Mouse (Mus musculus) midbrain, embryonic 11.5 days (tissue): ENCODE measurements around the gene Cox15. TPM values are rescaled to one million over a fixed set of nuclear protein-coding genes. Genes with fewer than 3 reads are reported as not detected.

Source experiments
- polyA plus RNA-seq: library from polyadenylated mRNA; unstranded; fragments of >200 nt; fragmentation: Nextera tagmentation; extraction: Ambion mirVana; gene quantifications from 2 replicates; pipeline ENCODE4 v1.2.1, GENCODE M21; 2014

Gene Cox15
- polyA plus RNA-seq, 1 experiment from 2014 or later: 9.3 TPM

Other genes starting within 250 kb of the Cox15 start
- 46.6 and 47.0 TPM in 2 replicates for gene Got1, start 228.4 kb downstream of the Cox15 start, polyA plus RNA-seq
- gene Nkx2-3, start 140.7 kb downstream of the Cox15 start, polyA plus RNA-seq: 0.60 and 0.77 TPM in 2 replicates
- gene Slc25a28, start 78.1 kb downstream of the Cox15 start, polyA plus RNA-seq: 7.6 and 9.7 TPM in 2 replicates
- 12.2 and 12.7 TPM in 2 replicates for gene Entpd7, start 63.3 kb downstream of the Cox15 start, polyA plus RNA-seq
- gene Cutc, start within 50 bp of the Cox15 start, polyA plus RNA-seq: 11.6 and 12.8 TPM in 2 replicates
- not detected in 2 replicates for gene Abcc2, start 29.2 kb upstream of the Cox15 start, polyA plus RNA-seq
- 13.5 and 14.5 TPM in 2 replicates for gene Dnmbp, start 187.2 kb upstream of the Cox15 start, polyA plus RNA-seq
- 0.14 and 0.28 TPM in 2 replicates for gene Cpn1, start 233.6 kb upstream of the Cox15 start, polyA plus RNA-seq